Mouse (Mus musculus): Measurements from ENCODE around the gene Ttll5. TPM values are rescaled to one million over a fixed set of nuclear protein-coding genes. Genes with fewer than 3 reads are reported as not detected.

Gene Ttll5
- polyA plus RNA-seq, 1 experiment = 230 TPM

DNA sequence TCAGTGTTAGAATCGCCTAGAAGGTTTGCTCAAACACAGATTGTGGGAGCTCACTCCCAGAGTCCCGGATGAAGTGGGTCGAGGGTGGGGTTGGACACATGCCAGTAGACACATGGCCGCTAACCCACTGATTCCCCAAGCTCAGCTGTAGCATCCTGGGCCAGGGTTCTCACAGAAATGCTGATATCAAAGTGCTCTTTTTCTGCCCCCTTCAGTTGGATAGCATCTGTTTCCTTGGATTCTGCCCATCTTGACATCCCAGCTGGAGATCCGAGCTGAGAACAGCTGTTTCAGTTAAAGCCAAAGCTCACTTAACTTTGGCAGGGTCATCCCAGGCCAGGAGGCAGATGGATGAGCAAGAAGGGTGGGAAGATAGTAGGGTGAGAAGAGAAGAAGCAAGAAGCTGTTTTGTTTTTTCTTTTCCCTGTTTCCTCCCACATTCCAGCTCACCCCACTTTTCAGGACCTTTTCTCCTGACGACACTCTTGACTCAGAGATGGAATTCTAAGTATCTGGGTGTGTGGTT, 31.6 kb upstream of the Ttll5 start:
- TF ChIP-seq CTCF (IDR thresholded peaks at IDR 0.05; ENCODE audit: control insufficient read depth, insufficient read depth, insufficient replicate concordance, low read depth, low read length) = no peak
- TF ChIP-seq POLR2A (IDR thresholded peaks at IDR 0.05; ENCODE audit: control insufficient read depth, low read depth, low read length) = no peak
- H3K27me3 ChIP-seq (ENCODE audit: control insufficient read depth, insufficient read depth, low read length) = no peaks in the 10 kb centered on the region
- H3K36me3 ChIP-seq (ENCODE audit: control insufficient read depth, insufficient read depth, low read length) = no peaks in the 10 kb centered on the region

DNA sequence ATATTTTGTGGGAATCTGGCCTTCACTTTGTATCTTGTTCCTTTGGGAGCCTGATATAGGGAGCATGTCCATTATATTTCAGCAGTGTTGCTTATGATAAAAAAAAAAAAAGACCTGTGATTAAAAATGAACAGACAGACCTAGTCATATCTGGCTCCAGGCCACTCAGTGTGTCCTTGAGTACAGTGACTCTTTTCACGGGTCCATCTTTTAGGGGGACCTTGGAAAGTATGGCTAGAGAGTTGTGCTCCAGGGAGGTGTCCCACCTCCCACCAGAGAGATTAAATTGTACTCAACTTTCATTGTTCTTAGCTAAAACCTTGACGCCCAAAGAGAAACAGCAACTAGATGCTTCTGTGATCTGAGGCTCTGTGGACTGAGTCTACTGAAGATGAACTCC, 30.4 kb upstream of the Ttll5 start:
- no peaks in the 10 kb centered on the region; the same call in 1 of the 2 replicates for H3K4me1 ChIP-seq (ENCODE audit: control insufficient read depth, insufficient read depth, low read length)
- no peaks in the 10 kb centered on the region for H3K36me3 ChIP-seq (ENCODE audit: control insufficient read depth, insufficient read depth, low read length)
- TF ChIP-seq CTCF (IDR thresholded peaks at IDR 0.05; ENCODE audit: control insufficient read depth, insufficient read depth, insufficient replicate concordance, low read depth, low read length) (no peak), POLR2A (IDR thresholded peaks at IDR 0.05; ENCODE audit: control insufficient read depth, low read depth, low read length) (no peak)
- H3K27ac ChIP-seq (ENCODE audit: control insufficient read depth, insufficient read depth, low read depth, low read length) = no peak overlapping the region
- H3K4me3 ChIP-seq (ENCODE audit: control insufficient read depth, low read depth, low read length) = no peak overlapping the region
- no peaks in the 10 kb centered on the region for H3K27me3 ChIP-seq (ENCODE audit: control insufficient read depth, insufficient read depth, low read length)

More for the DNA sequence above, 31.6 kb upstream of the Ttll5 start:
- Histone ChIP-seq H3K4me3 (ENCODE audit: control insufficient read depth, low read depth, low read length) (no peak overlapping the region), H3K4me1 (ENCODE audit: control insufficient read depth, insufficient read depth, low read length) (no peaks in the 10 kb centered on the region; the same call in 1 of the 2 replicates), H3K27ac (ENCODE audit: control insufficient read depth, insufficient read depth, low read depth, low read length) (no peak overlapping the region; the same call in 1 of the 2 replicates)

DNA sequence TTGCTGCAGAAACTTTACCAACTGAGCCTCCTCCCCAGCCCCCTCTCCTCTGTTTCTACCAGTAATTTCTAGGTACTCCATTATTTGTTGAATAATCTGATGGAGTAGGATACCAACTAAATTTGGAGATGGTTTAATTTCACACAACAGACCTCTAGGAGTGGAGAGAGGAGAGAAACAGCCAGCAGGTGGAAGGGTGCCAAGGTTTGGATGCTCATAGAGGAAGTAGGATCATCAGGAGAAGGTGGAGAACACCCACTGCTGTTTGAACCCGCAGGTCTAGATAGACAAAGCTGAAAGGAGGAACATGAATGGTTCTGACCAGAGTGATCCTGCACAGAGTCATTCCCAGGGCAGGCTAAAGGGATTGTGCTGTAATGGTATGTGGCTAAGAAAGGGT, 28.9 kb upstream of the Ttll5 start:
- H3K4me1 ChIP-seq (ENCODE audit: control insufficient read depth, insufficient read depth, low read length) = no peaks in the 10 kb centered on the region; the same call in 1 of the 2 replicates
- H3K4me3 ChIP-seq (ENCODE audit: control insufficient read depth, low read depth, low read length) = no peak overlapping the region
- no peak overlapping the region for H3K27ac ChIP-seq (ENCODE audit: control insufficient read depth, insufficient read depth, low read depth, low read length)
- no peaks in the 10 kb centered on the region for H3K27me3 ChIP-seq (ENCODE audit: control insufficient read depth, insufficient read depth, low read length)
- H3K36me3 ChIP-seq (ENCODE audit: control insufficient read depth, insufficient read depth, low read length) = no peaks in the 10 kb centered on the region
- TF ChIP-seq POLR2A (IDR thresholded peaks at IDR 0.05; ENCODE audit: control insufficient read depth, low read depth, low read length) (no peak), CTCF (IDR thresholded peaks at IDR 0.05; ENCODE audit: control insufficient read depth, insufficient read depth, insufficient replicate concordance, low read depth, low read length) (no peak)

DNA sequence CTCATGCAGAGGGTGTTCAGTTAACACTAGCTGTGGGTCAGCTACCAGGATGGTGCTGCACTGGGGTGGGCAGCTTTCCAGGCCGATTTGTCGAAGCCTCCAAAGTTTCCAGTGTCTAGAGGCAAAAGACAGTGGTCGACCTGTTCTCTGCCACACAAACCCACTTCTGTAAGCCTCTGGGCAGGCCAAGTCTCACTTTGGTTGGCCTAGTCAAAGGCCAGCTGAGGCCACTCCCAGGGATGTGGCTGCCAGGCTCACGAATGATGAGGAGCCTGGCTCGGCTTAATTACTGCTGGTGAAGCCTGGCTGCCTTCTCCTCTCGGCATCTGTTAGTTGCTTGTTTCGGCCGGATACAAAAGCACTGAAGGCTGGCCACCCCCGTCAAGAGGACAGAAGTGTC, 24.4 kb upstream of the Ttll5 start:
- TF ChIP-seq CTCF (IDR thresholded peaks at IDR 0.05; ENCODE audit: control insufficient read depth, insufficient read depth, insufficient replicate concordance, low read depth, low read length) = no peak
- TF ChIP-seq POLR2A (IDR thresholded peaks at IDR 0.05; ENCODE audit: control insufficient read depth, low read depth, low read length) = no peak
- H3K27ac ChIP-seq (ENCODE audit: control insufficient read depth, insufficient read depth, low read depth, low read length) = no peak overlapping the region; the same call in 1 of the 2 replicates

DNA sequence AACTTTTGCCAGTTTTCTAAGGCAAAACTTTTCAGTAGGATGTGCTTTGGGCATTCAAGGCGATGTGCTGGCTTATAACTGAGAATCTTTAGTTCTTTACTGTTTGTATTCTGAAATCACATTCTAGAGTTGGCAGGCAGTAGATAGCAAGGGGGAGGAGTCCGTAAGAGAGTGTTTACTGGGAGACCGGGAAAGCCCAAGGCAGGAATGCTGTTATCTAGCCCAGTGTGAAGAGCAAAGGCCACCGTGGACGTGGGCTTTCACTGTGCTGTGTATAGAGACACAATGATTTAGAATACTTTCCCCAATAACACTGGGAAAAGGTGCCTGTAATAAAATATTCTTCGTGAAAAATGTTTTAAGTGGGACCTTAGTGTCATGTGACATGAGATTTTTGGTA, 14.7 kb upstream of the Ttll5 start:
- Histone ChIP-seq H3K4me1 (ENCODE audit: control insufficient read depth, insufficient read depth, low read length) (no peaks in the 10 kb centered on the region), H3K36me3 (ENCODE audit: control insufficient read depth, insufficient read depth, low read length) (no peaks in the 10 kb centered on the region), H3K27ac (ENCODE audit: control insufficient read depth, insufficient read depth, low read depth, low read length) (no peak overlapping the region), H3K27me3 (ENCODE audit: control insufficient read depth, insufficient read depth, low read length) (no peaks in the 10 kb centered on the region), H3K4me3 (ENCODE audit: control insufficient read depth, low read depth, low read length) (no peak overlapping the region)
- TF ChIP-seq POLR2A (IDR thresholded peaks at IDR 0.05; ENCODE audit: control insufficient read depth, low read depth, low read length) (no peak), CTCF (IDR thresholded peaks at IDR 0.05; ENCODE audit: control insufficient read depth, insufficient read depth, insufficient replicate concordance, low read depth, low read length) (no peak)

More for the DNA sequence above, 24.4 kb upstream of the Ttll5 start:
- Histone ChIP-seq H3K4me3 (ENCODE audit: control insufficient read depth, low read depth, low read length) (no peak overlapping the region), H3K36me3 (ENCODE audit: control insufficient read depth, insufficient read depth, low read length) (no peaks in the 10 kb centered on the region), H3K27me3 (ENCODE audit: control insufficient read depth, insufficient read depth, low read length) (no peaks in the 10 kb centered on the region), H3K4me1 (ENCODE audit: control insufficient read depth, insufficient read depth, low read length) (no peaks in the 10 kb centered on the region)

DNA sequence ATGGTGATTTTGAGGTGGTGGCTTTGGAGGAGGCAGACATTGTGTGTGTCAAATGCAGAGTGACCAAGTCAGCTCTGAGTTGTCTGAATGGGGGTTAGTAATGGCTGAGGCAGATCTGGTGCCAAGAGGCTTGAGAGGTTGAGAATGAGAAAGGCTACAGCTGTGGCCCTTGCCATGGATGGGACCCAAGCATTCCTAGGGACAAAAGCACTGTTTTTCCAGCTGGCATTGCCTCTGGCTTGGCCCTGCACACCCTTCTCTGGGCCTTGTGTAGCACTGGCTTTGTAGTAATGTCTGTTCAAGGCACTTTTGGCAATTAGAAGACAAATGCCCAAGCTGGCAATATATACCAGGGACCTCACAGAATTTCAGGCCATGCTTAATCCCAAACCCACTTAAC, 13.5 kb upstream of the Ttll5 start:
- H3K4me1 ChIP-seq (ENCODE audit: control insufficient read depth, insufficient read depth, low read length) = no peaks in the 10 kb centered on the region
- H3K36me3 ChIP-seq (ENCODE audit: control insufficient read depth, insufficient read depth, low read length) = no peaks in the 10 kb centered on the region
- TF ChIP-seq POLR2A (IDR thresholded peaks at IDR 0.05; ENCODE audit: control insufficient read depth, low read depth, low read length) (no peak), CTCF (IDR thresholded peaks at IDR 0.05; ENCODE audit: control insufficient read depth, insufficient read depth, insufficient replicate concordance, low read depth, low read length) (no peak)

DNA sequence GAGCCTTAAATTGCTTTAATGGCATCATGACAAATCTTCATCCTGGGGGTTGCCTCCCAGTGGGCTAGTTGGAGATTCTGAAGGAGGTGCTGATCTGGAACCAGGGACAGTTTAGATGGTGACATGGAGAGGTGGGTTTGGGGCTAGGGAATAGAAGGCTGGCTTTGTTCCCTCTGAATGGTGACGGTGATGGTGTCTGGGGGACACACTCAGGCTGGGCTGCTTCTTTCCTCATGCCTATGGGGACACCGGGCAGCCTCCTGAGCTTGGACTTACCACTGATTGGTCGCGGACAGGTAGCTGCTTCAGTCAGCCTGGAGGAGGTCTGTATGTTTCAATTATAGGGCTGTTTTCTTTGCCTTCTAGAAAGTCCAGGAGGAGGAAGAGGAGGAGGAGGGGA, 12.8 kb upstream of the Ttll5 start:
- peaks cover 2% of the 10 kb centered on the region; the same call in 1 of the 2 replicates for H3K36me3 ChIP-seq (ENCODE audit: control insufficient read depth, insufficient read depth, low read length)
- no peak for TF ChIP-seq CTCF (IDR thresholded peaks at IDR 0.05; ENCODE audit: control insufficient read depth, insufficient read depth, insufficient replicate concordance, low read depth, low read length)
- no peak for TF ChIP-seq POLR2A (IDR thresholded peaks at IDR 0.05; ENCODE audit: control insufficient read depth, low read depth, low read length)

More for the DNA sequence above, 13.5 kb upstream of the Ttll5 start:
- H3K4me3 ChIP-seq (ENCODE audit: control insufficient read depth, low read depth, low read length) = no peak overlapping the region
- no peaks in the 10 kb centered on the region for H3K27me3 ChIP-seq (ENCODE audit: control insufficient read depth, insufficient read depth, low read length)
- H3K27ac ChIP-seq (ENCODE audit: control insufficient read depth, insufficient read depth, low read depth, low read length) = no peak overlapping the region

More for the DNA sequence above, 12.8 kb upstream of the Ttll5 start:
- Histone ChIP-seq H3K27ac (ENCODE audit: control insufficient read depth, insufficient read depth, low read depth, low read length) (no peak overlapping the region), H3K4me1 (ENCODE audit: control insufficient read depth, insufficient read depth, low read length) (no peaks in the 10 kb centered on the region), H3K4me3 (ENCODE audit: control insufficient read depth, low read depth, low read length) (no peak overlapping the region), H3K27me3 (ENCODE audit: control insufficient read depth, insufficient read depth, low read length) (no peaks in the 10 kb centered on the region)
